Mouse (Mus musculus): Measurements from ENCODE around the gene Igsf11. TPM values are rescaled to one million over a fixed set of nuclear protein-coding genes. Genes with fewer than 3 reads are reported as not detected.

Igsf11 gene
- 0.01 TPM in 1 of 2 replicates, not detected in the other for polyA plus RNA-seq (2012)

DNA sequence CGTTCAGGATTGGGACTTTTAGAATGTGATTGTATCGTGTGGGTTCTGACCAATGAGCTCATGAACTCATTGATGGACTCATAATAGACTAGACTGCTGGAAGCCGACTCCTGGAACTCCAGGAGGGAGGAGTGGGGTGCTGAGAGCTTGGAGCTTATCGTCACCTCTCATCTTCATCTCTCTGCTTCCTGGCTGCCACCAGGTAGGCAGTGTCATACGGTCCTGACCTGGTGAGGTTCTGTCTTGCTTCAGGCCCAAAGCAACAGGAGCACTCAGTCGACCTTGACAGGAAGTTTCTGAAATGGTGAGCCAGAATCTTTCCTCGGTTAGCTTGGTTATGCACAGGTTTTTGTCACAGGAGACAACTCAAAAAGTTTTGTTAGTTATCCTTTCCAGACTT, at the start of gene Igsf11:
Gene Igsf11 (plus strand): TSS at position 301 of the 400 bp plus-strand sequence.
- no peak for TF ChIP-seq GATA1 (IDR thresholded peaks at IDR 0.05; ENCODE audit: low read length)

DNA sequence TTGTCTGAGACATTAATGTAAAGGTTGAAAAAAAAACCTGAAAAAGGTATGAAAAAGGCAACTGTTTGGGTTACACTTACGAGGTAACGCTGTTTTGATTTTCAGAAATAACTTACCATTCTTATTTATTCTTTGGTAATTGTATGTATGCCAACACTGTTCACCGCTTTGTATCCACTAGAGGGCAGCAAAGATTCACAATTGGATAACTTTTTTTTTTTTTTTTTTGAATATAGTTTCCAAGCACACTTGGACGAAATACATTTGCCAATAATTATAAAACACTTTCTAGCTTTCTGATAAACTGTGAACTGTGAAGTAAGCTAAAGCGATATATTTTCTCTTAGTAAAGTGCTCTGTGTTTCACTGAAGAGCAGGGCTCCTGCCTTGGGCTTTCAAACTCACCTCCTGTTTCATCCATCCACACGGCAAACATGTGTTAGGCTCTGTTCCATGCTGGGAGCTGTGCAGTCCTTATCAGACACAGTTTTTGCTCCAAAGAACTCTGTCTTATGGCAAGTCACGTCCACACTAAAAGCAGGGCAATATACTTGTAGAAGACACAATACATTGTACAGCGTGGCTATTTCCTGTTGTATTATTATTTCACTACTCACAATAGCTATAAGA, 34.2 kb upstream of the Igsf11 start:
- TF ChIP-seq GATA1 (IDR thresholded peaks at IDR 0.05; ENCODE audit: low read length) = no peak

DNA sequence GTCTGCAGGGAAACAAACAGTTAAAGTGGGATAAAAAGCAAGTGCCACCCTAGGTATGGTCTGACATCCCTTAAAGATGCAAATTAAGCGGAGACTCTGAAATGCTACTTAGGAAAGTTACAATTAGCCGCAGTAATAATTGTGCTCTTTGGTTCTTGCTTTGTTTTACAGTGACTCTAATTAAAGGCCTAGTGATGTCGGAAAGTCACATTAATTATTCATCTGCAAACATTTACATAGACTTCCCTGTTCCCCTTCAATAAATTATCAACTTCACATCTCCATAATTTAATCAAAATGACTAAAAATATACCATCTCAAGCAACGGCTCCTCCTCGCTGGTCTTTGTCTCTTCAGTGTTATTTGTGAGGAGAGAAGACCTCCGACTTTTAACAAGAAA, 31.9 kb upstream of the Igsf11 start:
- no peak for TF ChIP-seq GATA1 (IDR thresholded peaks at IDR 0.05; ENCODE audit: low read length)

DNA sequence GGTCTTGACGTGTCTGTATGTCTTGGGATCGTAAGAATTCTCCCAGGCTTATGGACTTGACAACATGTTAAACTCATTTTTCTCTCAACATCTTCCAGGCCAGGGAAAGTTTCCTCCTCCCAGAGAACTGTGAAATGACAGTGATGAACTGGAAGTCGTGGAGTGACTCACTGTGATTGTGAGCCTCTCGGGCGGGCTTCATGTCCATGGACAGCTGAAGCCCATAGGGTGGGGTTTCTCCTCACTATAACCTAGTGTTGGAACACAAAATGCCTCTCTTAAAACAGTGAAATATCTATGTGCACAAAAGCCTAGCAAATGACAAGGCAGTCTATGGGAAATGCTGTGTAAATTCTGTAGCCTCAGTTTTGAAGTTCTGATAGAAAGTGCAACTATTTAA, 28.1 kb upstream of the Igsf11 start:
- TF ChIP-seq GATA1 (IDR thresholded peaks at IDR 0.05; ENCODE audit: low read length) = no peak

DNA sequence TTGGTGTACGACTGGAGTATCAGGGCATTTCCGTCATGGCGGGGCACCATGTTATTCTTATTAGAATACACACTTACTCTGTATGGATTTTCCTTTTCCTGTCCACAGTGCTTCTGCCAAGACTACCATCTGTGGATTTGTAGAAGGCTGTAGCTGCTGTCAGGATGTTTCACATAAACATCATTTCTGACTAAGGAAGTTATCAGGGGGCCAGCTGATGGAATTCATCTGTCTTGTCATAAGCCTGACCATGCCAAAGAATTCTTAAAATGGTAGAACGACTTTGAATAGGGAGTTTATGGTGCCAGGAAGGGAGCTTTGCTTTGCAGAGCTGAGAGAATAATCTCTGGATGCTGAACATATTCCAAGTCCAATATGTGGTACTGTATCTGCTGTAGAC, 19.2 kb upstream of the Igsf11 start:
- no peak for TF ChIP-seq GATA1 (IDR thresholded peaks at IDR 0.05; ENCODE audit: low read length)

DNA sequence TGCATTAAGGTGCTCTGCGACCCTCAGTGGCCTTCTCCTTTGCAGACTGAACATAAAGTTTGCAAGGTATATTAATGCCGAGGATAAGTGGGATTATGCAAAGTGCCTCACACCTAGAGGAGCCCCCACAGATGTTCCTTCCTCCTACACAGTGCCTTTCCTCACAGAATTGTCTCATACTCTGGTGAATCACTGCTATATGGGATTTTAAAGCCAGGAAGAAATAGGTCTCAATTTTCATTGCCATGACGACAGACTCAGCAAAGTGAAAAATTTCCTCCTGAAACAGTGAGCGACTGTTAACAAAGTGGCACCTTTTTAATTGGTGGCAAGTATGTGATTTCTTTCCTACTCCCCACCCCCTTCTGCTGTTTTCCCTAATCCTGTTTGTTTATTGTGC, 18.0 kb upstream of the Igsf11 start:
- no peak for TF ChIP-seq GATA1 (IDR thresholded peaks at IDR 0.05; ENCODE audit: low read length)

DNA sequence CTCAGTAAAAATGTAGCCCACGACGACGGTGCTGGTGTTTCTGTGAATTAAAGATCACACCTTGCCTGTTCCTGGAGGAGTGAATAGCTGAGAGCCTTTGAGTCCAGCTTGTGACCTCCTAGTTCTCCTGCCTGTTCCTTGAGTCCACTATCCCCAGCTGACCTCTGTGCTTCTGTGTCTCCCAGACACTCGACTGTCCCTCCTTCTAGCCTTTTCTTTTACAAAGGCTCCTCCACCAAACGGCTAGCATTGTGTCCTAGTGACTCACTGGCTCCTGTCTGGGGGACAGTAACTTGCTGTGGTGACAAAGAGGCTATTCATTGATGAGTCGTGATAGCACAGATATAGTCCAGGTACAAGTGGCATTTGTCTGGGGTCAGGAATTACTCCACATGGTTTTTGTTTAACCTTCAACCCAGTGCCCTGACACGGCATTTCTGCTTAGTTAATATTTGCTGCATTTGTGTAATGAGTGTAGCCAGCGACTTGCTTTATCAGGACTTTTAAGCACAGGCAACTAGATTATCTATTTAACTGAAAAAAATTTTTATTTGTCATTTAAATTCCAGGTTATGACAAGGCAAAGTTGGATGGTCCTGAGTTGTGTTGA, 6.5 kb downstream of the Igsf11 start:
- TF ChIP-seq GATA1 (IDR thresholded peaks at IDR 0.05; ENCODE audit: low read length) = no peak

DNA sequence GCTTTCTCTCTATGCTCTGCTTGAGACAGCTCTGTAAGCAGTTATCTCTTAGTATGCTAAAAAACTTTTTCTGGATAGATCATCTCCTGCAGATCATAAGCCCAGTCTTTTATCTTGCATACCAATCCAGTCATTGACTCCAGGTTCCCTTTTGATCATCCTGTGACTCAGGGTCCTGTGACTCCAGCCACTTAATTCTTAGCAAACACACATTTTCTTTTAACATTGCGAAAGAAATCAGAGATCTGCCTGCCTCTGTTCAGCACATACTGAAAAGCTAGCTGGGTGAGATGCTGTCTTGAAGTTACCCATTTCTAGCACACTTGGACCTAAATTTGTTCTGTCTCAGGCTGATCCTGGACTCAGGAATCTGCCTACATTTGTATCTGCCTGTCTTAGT, 7.6 kb downstream of the Igsf11 start:
- TF ChIP-seq GATA1 (IDR thresholded peaks at IDR 0.05; ENCODE audit: low read length) = no peak

DNA sequence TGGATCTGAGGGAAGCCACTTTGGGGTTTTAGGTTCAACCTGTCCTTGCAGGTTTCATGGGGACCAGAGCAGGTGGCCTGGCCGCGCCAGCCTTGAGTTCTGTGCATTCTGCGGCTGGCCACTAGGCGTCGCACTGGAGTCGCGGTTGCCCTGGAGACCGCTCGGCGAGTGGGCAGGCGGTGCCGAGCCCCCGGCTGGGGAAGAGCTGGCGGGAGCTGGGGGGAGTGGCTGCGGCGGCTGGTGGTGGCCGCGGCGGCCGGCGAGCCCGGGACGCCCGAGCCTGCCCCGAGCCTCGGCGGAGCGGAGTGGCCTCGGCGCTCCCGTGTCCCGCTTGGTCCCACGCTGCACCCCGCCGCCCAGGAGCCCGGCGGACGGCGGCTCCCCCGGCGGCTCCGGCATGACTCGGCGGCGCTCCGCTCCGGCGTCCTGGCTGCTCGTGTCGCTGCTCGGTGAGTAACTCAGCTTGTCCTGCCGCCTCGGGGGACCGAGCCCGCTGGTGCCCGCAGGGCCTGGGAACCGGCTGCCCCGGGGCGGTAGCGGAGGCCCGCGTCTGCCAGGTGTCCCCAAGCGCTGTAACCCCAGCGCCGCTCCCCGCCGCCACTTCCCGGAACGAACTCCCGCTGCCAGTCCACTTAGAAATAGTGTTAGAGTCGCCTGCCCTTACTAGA, 9.8 kb downstream of the Igsf11 start:
- no peak for TF ChIP-seq GATA1 (IDR thresholded peaks at IDR 0.05; ENCODE audit: low read length)

DNA sequence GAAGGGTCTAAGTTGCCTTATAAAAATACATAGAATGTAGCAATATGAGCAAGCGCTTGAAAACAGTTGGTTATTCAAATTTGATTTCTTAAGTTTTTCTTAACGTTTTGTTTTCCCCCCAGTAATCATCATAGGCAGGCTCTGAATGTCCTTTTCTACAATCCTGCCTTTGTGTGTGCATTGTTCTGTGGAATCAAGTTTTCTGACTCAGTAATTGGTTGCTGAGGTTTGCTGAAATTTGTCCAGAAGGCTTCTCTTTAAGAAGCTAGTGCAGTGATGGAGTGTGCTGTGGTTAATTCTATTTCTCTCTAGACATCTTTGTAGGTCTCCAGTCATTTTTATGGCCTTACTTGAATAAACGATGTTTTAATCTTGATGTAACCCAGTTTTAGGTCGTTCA, 10.5 kb downstream of the Igsf11 start:
- TF ChIP-seq GATA1 (IDR thresholded peaks at IDR 0.05; ENCODE audit: low read length) = no peak

DNA sequence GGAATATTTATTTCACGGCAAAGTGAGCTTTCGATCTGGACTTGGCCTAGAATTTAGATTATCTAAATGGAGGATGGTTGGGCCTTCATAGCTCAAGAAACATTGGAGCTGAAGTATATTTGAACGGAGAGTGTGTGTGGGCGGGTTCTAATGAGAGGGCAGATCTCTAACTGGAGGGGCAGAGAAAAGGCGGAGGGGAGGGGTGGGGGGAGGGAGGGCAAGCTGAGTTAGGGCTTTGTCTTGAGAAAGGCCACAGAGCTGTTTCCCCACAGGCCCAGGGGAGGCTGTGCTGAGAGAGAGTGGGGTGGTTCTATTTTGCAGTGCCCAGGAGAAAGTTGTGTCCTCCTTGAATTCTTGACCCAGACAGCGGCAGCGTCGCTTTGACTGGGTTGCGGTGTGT, 11.7 kb downstream of the Igsf11 start:
- no peak for TF ChIP-seq GATA1 (IDR thresholded peaks at IDR 0.05; ENCODE audit: low read length)

DNA sequence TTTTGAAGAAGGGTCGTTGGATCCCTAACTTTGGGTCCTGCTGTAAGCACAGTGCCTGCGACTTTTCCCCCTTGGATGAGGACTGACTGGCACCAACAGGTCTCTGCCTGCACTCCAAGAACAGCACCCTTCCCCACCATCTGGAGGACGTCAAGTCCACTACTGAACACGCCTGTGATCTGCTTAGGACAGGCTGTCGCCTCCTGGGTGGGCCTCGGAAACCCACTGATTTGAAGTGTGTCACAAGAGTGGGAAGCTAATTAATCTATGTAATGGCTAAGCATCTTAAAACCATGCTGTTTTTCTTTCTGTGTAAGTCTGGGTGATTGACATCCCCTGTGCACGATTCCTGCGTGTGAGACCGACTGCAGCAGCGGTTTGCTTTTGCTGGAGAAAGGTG, 13.4 kb downstream of the Igsf11 start:
- no peak for TF ChIP-seq GATA1 (IDR thresholded peaks at IDR 0.05; ENCODE audit: low read length)

DNA sequence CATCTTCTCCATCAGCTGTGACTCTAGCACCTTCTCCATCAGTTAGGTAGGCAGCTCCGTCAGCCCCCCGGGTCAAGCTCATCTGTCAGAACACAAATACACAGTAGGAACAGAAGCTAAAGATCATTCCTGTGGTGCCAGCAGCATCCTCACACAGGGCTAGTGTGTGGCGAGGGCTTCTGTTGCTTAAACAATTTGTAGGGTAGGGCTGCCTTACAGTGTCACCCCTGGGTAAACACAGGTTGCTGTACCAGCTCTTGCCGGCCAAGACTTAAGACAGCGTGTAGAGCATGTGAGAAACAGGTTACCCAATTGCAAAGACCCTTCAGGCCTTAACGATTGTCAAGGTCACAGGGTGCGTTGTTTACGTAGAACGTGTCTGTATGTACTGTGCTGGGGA, 15.8 kb downstream of the Igsf11 start:
- TF ChIP-seq GATA1 (IDR thresholded peaks at IDR 0.05; ENCODE audit: low read length) = no peak

DNA sequence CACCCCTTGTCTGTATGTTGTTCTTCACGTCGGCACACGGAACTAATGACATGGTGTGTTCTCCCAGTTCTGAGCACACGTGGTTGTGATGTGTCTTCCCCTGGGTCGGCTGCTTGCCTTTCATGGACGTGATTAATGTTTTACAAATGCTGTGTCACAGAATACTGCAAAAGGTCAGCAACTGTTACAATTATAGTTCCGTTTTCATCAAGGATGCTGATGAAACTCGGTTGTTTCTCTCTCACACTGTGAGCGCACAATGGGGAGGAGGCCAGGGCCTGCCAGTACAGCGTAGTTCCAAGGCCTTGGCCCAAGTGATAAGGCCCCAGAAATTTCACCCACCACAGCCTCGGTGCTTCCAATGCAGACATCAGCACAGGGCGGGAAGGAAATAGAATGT, 17.0 kb downstream of the Igsf11 start:
- no peak for TF ChIP-seq GATA1 (IDR thresholded peaks at IDR 0.05; ENCODE audit: low read length)

DNA sequence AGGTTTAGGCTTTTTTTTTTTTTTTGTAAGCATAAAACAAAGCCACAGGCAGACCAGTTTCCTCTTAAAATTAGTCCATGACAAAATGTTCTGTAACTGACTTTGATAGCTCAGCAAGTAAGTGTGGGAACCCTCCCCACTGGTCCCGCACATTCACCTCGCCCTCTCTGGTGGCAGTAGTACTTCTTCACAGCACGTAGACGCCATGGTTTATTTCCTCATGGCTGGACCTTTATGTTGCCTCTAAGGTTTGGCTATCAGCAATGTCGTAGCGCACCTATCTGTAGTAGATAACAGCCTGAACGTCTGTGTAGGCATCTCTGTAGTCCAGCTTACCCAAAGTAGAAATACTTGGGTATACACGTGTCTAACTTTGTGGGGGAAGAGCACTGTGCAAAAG, 17.6 kb downstream of the Igsf11 start:
- no peak for TF ChIP-seq GATA1 (IDR thresholded peaks at IDR 0.05; ENCODE audit: low read length)

DNA sequence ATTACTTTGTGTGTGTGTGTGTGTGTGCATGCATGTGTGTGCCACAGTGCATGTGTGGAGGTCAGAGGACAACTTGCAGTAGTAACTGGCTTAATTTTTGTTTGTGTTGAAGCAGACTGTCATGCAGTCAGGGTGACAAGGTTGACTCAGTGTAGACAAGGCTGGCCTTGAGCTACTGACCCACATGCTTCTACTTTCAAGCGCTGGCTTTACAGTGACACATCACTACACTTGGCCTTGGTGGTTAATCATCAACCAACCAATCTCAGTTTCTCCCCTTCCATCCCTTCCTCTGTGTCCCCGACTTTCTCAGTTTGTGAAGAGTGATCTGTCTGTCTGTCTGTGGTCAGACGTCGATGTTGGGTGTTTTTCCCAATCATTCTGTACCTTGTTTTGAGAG, 23.0 kb downstream of the Igsf11 start:
- TF ChIP-seq GATA1 (IDR thresholded peaks at IDR 0.05; ENCODE audit: low read length) = no peak
